Mouse (Mus musculus) C2C12 (cell line): ENCODE results near the gene Gm36028. TPM values are rescaled to one million over a fixed set of nuclear protein-coding genes. Genes with fewer than 3 reads are reported as not detected.
A peak's percentile ranks its signal among the peaks of the same experiment; 100 is the strongest.

Experiments used
- H3K27me3 ChIP-seq: one replicate; pipeline ENCODE4 v1.6.1; 2011; ENCODE audit not compliant: control insufficient read depth, insufficient read depth, insufficient read length
- H3K36me3 ChIP-seq: one replicate; pipeline ENCODE4 v1.6.1; 2011; ENCODE audit not compliant: control insufficient read depth, insufficient read depth
- H3K4me3 ChIP-seq: one replicate; pipeline ENCODE4 v1.5.1; 2011; ENCODE audit warnings: mild to moderate bottlenecking, control low read depth; ENCODE audit not compliant: poor library complexity, insufficient read depth, severe bottlenecking
- H3K79me2 ChIP-seq: one replicate; pipeline ENCODE4 v1.6.1; 2011; ENCODE audit not compliant: control insufficient read depth, insufficient read depth
- H3K79me3 ChIP-seq: one replicate; pipeline ENCODE4 v1.6.1; 2011; ENCODE audit warnings: low read depth, control low read depth
- H3ac ChIP-seq: one replicate; pipeline ENCODE3; 2011; ENCODE audit warnings: low read depth; ENCODE audit not compliant: control insufficient read depth, insufficient read length
- CEBPB ChIP-seq: IDR thresholded peaks from one replicate; pipeline ENCODE4 v1.6.1; 2011; ENCODE audit warnings: low read depth, mild to moderate bottlenecking, control low read depth, moderate library complexity
- CTCF ChIP-seq: IDR thresholded peaks from one replicate; pipeline ENCODE4 v1.5.1; 2011; ENCODE audit not compliant: control insufficient read depth, insufficient read depth, insufficient read length
- FOSL1 ChIP-seq: IDR thresholded peaks from one replicate; pipeline ENCODE4 v1.8.0; 2011; ENCODE audit warnings: mild to moderate bottlenecking, low read length; ENCODE audit not compliant: poor library complexity, insufficient read depth, severe bottlenecking
- MAX ChIP-seq: IDR thresholded peaks from one replicate; pipeline ENCODE4 v1.6.1; 2011; ENCODE audit warnings: mild to moderate bottlenecking, control low read depth
- MYOD1 ChIP-seq: IDR thresholded peaks from one replicate; pipeline ENCODE4 v1.6.1; 2011; ENCODE audit warnings: low read depth; ENCODE audit not compliant: control insufficient read depth, insufficient read length
- MYOG ChIP-seq: IDR thresholded peaks from one replicate; pipeline ENCODE4 v1.6.1; 2011; ENCODE audit not compliant: control insufficient read depth, insufficient read length; ENCODE audit errors: extremely low read depth
- USF1 ChIP-seq: IDR thresholded peaks from one replicate; pipeline ENCODE4 v1.6.1; 2011; ENCODE audit warnings: low read depth, mild to moderate bottlenecking, control low read depth, moderate library complexity
- polyA plus RNA-seq: library from polyadenylated mRNA; unstranded; fragments of >200 nt; fragmentation: generic; extraction: Trizol; gene quantifications from one replicate; pipeline ENCODE4 v1.2.1, GENCODE M21; 2012; ENCODE audit warnings: missing spikeins

Gm36028 gene
- polyA plus RNA-seq, 1 experiment: 0.04 TPM

- TF ChIP-seq CEBPB: no peak
- no peak for TF ChIP-seq MYOG
- no peak for TF ChIP-seq CTCF
- TF ChIP-seq MYOD1: no peak
- TF ChIP-seq FOSL1: no peak
- no peak for TF ChIP-seq MAX
- TF ChIP-seq USF1: no peak
- Histone ChIP-seq H3K36me3 (peaks cover 46% of the 10 kb centered on the region), H3K4me3 (no peak overlapping the region), H3K27me3 (no peaks in the 10 kb centered on the region), H3K79me2 (peaks cover 12% of the 10 kb centered on the region), H3ac (no peak overlapping the region), H3K79me3 (peaks cover 1% of the 10 kb centered on the region)
Observed at GRCm38 (mm10) chr16:37803387-37803950, 57.5 kb downstream of the Gm36028 start.

GRCm38 (mm10) chr16:37802686-37803295 lies 58.2 kb downstream of the Gm36028 start:
- Histone ChIP-seq H3K36me3 (peaks cover 41% of the 10 kb centered on the region), H3ac (no peak overlapping the region)
- TF ChIP-seq CTCF (no peak), USF1 (no peak), MAX (no peak), FOSL1 (no peak), MYOG (no peak), CEBPB (no peak), MYOD1 (no peak)

GRCm38 (mm10) chr16:37801097-37801496 lies 59.8 kb downstream of the Gm36028 start:
- Histone ChIP-seq H3K27me3 (no peaks in the 10 kb centered on the region), H3K79me3 (peaks cover under 1% of the 10 kb centered on the region), H3ac (no peak overlapping the region), H3K36me3 (peaks cover 37% of the 10 kb centered on the region), H3K79me2 (no peaks in the 10 kb centered on the region), H3K4me3 (no peak overlapping the region)
- TF ChIP-seq FOSL1 (peak; percentile 73), MAX (peak; percentile 97), CTCF (no peak), CEBPB (peak; percentile 91), USF1 (peak; percentile 13), MYOD1 (peak; percentile 73), MYOG (no peak)

More at GRCm38 (mm10) chr16:37802686-37803295, 58.2 kb downstream of the Gm36028 start:
- Histone ChIP-seq H3K27me3 (no peaks in the 10 kb centered on the region), H3K4me3 (no peak overlapping the region), H3K79me3 (peaks cover 1% of the 10 kb centered on the region), H3K79me2 (peaks cover 12% of the 10 kb centered on the region)

Other genes with a start within 250 kb of the Gm36028 start
- gene Ndufb4, start 206.7 kb downstream of the Gm36028 start, polyA plus RNA-seq: 68.5 TPM
- gene Fstl1, start 84.3 kb downstream of the Gm36028 start, polyA plus RNA-seq: 153 TPM
- 10.3 TPM for gene Lrrc58, start 7.2 kb upstream of the Gm36028 start, polyA plus RNA-seq
- gene Gpr156, start 55.4 kb upstream of the Gm36028 start, polyA plus RNA-seq: 0.02 TPM
- gene Gsk3b, start 227.9 kb upstream of the Gm36028 start, polyA plus RNA-seq: 12.3 TPM